Mouse (Mus musculus) heart, postnatal 0 days (tissue): ENCODE measurements around the gene Tmem54.

Source experiments
- CTCF ChIP-seq: IDR thresholded peaks from 2 replicates; pipeline ENCODE4 v1.5.1; 2016; ENCODE audit warnings: antibody characterized with exemption, control low read depth, low read depth
- EP300 ChIP-seq: IDR thresholded peaks from 2 replicates; pipeline ENCODE4 v1.6.1; 2016; ENCODE audit warnings: antibody characterized with exemption, low read depth

DNA sequence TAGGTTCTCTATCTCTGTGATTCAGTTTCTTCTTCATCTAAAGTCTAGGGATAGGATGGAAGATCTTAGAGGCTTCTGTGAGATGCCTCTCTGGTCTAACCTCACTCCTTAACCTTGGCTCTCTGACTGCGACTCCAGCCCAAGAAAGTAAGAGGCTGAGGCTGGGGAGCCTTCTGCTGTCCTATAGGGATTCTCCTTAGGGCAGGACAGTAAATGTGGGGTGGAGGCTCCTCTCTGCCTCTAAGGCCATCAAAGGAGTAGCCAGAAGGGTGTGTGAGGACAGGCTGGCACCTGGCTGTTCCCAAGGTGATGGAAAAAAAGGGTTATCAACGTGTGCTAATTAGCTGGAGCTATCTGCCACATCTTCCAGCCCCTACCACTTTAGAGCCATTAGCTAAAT lies 30.3 kb downstream of the Tmem54 start:
- TF ChIP-seq CTCF (no peak), EP300 (no peak)
